Mouse (Mus musculus) NIH3T3 (cell line): Measurements from ENCODE around the gene Foxa1.

Source experiments
- DNase-seq: peaks from one replicate; pipeline ENCODE4 v3.0.0-alpha.2; 2012; ENCODE audit warnings: low read depth

Foxa1 gene

DNA sequence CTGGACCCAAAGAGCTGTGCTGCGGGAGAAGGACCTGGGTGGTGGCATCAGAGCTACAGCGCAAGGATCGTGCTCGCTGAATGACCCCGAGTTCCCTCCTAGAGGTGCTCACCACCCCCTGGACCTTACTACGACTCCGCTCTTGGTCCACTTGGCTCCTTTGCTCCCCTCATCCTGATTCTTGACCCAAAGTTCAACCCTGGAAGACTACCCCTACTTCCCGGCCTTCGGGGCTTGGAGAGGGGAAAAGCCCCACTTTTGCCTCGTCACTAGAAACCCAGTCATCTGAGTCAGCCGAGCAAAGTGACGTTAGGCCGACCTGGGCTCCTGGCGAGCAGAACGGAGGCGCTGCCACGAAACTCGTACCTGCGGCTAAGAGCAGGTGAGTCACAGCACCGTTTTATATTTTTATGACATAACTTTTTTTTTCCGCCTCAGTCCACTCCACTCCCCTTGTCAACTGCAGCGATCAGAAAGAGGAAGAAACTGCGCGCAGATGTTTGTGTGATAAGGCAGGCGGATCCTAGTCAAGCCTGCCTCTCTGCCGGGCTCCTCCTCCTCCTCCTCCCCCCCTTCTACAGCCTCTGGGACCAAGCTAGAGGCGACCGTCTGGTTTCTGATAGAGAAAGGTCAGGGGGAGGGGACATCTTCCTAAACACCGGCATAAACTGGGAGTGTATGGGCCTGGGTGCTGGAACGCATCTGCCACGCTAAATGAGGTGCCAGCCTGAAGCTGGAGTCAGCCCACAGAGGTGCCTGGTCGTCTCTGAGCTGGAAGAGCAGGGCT is at the start of gene Foxa1:
Foxa1 (minus strand) TSS at position 502 of the 787 bp plus-strand sequence.
- no peak for DNase-seq

GRCm38 (mm10) chr12:57575931-57576628 is 29.4 kb upstream of the Foxa1 start:
- DNase-seq, result no peak

DNA sequence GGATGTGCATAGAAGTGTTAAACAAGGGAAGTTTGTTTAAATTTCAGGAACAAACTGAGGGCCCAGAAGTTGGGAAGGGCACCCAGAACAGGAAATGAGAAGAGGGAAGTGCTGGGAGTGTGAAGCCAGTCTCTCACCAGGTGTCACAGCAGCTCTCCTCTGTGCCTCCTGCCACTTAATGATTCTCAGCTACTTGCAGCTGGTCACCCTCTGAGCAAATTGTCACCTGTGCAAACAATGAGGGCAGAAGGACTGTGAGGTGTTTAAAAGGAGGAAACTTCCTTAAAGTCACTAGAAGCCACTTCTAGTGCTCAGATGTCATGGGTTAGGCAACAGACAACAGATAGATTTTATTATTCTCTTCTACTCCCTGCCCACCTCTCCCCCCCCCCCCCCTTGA is 25.7 kb upstream of the Foxa1 start:
- no peak for DNase-seq

- no peak for DNase-seq
Measured at GRCm38 (mm10) chr12:57571773-57572172, 25.1 kb upstream of the Foxa1 start.

DNA sequence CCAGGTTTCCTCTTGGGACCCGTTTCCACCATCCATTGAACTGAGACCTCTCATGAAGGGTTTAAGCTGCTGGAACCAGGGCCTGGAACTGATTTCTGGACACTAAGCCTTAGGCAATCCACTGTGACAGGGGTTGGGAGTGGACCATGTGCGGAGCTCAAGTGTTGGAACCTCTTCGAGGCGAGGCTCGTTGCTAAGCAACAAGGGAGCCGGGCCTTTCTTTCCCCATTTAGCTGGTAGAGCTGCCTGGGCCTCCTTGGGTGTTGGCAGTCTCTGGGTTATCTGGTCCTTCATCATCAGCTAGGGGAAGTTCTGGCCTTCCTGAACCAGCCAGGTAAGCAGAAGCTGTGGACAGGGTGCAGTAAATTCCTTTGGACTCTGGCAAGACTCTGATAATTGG is 17.2 kb upstream of the Foxa1 start, which contains the start of gene Ttc6:
Ttc6 (plus strand) TSS at position 205 of the 400 bp plus-strand sequence.
- no peak for DNase-seq

DNA sequence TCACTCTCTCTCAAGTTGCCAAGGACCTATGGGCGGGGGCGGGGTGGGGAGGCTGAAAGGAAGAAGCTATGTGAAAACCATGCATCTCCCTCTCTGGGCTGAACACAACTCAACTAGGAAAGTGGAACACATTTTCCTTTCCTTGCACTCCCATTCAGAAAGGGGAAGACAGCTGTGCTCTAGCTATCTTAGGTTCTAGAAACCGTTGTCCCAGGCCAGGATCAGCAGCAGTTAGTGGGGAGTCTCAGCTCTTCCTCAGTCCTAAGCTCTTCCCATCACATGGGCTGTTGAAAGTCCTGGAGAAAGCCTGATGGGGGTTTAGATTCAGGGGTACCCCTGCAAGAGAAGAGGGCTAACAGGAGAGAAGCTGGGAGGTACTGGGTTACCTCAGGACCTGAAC is 7.4 kb upstream of the Foxa1 start:
- no peak for DNase-seq

GRCm38 (mm10) chr12:57552286-57552685 is 5.6 kb upstream of the Foxa1 start:
- no peak for DNase-seq

GRCm38 (mm10) chr12:57550881-57551280 is 4.2 kb upstream of the Foxa1 start:
- no peak for DNase-seq

GRCm38 (mm10) chr12:57550181-57550808 is 3.6 kb upstream of the Foxa1 start:
- no peak for DNase-seq

DNA sequence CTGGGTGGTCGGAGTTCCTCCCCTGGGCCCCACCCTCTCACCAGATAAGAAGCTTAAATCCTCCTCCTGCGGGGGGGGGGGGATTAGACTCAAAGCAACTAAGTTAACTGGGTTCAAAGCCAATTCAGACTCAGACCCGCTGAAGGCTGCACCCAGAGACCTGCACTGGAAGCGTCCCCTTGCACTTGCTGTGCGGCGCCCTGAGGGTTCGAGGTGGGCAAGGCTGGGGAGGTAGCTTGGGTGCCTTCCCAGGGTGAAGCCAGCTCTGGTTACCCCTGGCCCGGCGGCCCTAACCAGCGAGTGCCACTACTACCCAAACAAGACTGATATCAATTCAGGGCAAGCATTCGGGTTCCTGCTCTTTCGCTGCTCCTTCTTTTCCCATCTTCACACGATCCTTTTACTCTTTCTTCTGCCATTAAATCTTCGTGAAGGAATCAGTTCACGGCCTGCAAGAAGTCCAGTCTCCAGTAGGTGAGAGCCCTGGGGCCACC is 3.0 kb upstream of the Foxa1 start:
- DNase-seq, result no peak

GRCm38 (mm10) chr12:57548981-57549666 is 2.4 kb upstream of the Foxa1 start:
- DNase-seq, result no peak

DNA sequence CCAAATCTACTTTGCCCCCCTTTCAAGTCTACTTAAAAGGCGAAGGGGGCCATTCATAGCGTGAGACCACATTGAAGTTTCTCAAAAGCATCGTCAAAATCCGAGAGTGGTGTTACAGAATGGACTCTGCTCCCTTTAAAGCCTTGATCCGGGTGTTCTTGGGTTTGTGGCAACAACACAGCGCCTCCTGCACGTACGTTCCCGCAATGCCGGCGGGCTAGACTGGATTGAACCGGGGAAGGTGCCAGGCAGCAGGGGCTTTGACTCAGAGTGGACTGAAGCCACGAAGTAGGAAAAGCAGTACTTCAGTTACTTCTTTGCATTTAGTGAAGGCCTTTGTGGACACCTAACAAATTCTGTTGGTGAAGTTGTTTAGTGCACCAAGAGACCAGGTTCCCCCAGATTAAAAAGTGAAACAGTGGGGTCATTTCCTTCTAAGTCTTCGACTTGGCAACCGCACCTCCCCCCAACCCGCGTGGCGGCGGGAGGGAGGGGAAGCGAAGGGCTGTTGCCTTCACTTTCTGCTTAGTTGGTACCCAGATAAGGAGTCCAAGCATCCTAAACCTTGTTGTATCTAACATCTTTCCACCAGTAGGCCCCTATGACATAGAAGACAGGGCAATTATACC is 1.8 kb upstream of the Foxa1 start:
- no peak for DNase-seq

GRCm38 (mm10) chr12:57547890-57548289 is 1.2 kb upstream of the Foxa1 start:
- no peak for DNase-seq

GRCm38 (mm10) chr12:57545371-57546241 is 1.1 kb downstream of the Foxa1 start:
- DNase-seq, result no peak

DNA sequence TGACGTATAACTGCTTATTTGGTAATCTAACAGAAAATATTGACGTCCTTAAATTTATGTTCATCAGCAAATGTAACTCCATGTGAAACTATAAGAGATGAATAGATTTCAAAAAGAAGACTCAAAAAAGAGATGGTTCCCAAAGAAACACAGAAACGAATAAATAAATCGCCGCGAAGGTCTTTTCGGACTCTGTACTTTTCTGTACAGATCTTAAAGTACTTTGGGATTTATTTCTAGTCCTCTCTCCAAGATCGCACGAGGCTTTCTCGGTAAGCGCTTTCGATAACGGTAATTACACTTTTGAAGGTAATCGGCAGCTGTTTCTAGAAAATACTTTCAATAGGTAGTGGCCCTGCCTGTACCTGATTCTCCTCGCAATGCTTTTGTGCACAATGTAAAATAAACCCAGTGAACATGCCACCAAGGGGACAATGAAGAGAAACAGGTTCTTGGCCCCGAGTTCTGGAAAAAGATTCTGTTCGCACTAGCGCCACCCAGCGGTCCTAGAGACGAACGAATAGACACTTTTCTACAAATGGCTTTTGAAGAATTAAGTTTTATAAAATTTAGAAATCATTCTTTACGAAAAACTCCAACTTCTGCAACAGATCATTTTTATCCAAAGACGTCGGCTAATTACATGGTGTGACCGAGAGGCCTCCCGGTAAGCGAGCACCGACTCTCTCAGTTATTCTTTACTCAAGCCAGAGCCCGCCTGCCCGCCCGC is 1.9 kb downstream of the Foxa1 start:
- DNase-seq, result no peak

DNA sequence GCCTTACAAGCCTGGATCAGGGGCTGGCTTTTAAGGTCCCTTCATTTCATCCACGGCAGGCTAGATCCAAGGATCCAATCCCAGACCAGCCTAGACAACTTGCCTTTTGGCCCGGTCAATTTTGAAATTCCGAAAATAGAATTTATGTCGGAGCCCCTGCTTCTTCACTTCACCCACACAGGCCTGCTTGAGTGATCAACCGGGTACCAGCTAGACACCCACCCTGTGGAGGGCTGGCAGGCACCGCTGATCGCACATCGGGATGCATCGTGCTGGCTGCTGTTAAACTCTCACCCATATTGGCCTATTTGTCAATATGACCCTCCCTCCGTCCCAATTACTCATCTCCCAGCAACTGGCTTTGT is 3.1 kb downstream of the Foxa1 start:
- DNase-seq, result no peak

DNA sequence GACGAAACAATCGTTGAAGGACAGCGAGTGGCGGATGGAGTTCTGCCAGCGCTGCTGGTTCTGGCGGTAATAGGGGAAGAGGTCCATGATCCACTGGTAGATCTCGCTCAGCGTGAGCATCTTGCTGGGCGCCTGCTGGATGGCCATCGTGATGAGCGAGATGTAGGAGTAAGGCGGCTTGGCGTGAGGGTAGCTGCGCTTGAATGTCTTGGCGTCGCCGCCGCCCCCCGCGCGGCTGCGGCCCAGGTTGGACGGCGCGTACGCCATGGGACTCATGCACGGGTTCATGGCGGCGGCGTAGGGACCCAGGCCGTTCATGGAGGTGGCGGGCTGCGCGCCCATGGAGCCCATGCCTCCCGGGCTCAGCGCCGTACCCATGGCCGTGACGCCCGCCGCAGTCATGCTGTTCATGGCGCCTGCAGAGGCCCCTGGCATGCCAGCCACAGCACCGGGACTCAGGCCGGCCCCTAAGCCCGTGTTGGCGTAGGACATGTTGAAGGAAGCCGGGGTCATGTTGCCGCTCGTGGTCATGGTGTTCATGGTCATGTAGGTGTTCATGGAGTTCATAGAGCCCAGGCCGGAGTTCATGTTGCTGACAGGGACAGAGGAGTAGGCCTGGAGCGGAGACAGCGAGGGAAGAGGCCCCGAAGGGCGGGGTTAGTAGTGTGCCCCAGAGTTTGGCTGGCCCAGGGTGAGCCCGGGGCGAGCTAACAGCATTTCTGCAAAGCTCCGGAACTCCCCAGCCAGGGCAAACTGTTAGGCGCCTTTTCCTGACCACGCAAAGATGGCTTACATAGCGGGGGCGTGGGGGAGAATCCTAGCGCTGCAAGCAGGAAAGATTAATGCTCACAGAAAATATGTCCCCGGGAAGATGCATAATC is 3.7 kb downstream of the Foxa1 start:
- no peak for DNase-seq

DNA sequence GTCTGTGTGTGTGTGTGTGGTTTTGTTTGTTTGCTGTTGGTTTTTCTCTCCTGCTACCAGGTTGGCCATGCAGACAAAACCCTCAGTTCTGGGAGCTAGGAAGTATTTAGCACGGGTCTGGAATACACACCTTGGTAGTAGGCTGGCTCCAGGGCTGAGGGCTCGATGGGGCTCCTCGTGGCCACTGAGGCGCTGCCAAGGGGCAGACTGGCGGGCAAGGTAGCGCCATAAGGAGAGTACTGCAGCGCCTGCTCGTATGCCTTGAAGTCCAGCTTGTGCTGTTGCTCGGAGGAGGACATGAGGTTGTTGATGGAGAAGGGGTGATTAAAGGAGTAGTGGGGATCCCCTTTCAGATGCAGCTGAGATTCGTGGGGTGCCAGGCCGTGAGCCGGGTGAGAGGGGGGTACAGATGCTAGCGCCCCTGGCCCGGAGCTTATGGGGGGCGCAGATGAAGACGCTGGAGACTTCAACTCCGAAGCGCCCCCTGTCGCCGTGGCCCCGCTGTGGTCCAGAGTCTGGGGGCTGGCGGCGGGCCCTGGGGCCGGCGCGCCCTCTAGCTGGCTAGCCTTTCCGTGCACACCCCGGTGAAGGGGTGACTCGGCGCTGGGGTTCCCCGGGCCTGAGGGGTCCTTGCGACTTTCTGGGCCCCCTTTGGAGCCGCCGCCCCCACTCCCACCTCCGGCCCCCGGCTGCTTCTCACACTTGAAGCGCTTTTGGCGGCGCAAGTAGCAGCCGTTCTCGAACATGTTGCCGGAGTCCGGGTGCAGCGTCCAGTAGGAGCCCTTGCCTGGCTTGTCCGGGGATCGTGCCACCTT is 4.6 kb downstream of the Foxa1 start:
- no peak for DNase-seq
